Mouse (Mus musculus): ENCODE measurements around the gene Znhit6. TPM values are rescaled to one million over a fixed set of nuclear protein-coding genes. Genes with fewer than 3 reads are reported as not detected.

Gene Znhit6
- polyA plus RNA-seq, 1 experiment from 2014 or later: 32.9 TPM

- 96% methylated on average over 7 of the region's 7 CpGs for WGBS
- no peaks in the 10 kb centered on the region for H3K27me3 ChIP-seq (ENCODE audit: control insufficient read depth, insufficient read depth, low read length)
- H3K4me2 ChIP-seq (ENCODE audit: low read length): no peak overlapping the region
- no peak overlapping the region for H3K27ac ChIP-seq (replicated peaks; ENCODE audit: low read depth, low read length)
- peaks cover 64% of the 10 kb centered on the region for H3K36me3 ChIP-seq (ENCODE audit: control insufficient read depth, insufficient read depth, low read length)
- H3K9me3 ChIP-seq (ENCODE audit: control insufficient read depth, low read length): no peaks in the 10 kb centered on the region
- H3K9ac ChIP-seq (replicated peaks; ENCODE audit: low read length): no peak overlapping the region
- DNase-seq: no peak
- no peak for ATAC-seq (ENCODE audit: low FRiP score, low TSS enrichment)
- no peaks in the 10 kb centered on the region for H3K4me1 ChIP-seq (ENCODE audit: control insufficient read depth, insufficient read depth, low read length)
- H3K4me3 ChIP-seq (replicated peaks; ENCODE audit: low read depth, low read length): no peak overlapping the region
Observed at GRCm38 (mm10) chr3:145599059-145599458, 23.1 kb downstream of the Znhit6 start.

GRCm38 (mm10) chr3:145600801-145601200 lies 24.8 kb downstream of the Znhit6 start:
- H3K4me3 ChIP-seq (replicated peaks; ENCODE audit: low read depth, low read length): no peak overlapping the region
- no peaks in the 10 kb centered on the region for H3K9me3 ChIP-seq (ENCODE audit: control insufficient read depth, low read length)
- no peak overlapping the region for H3K9ac ChIP-seq (replicated peaks; ENCODE audit: low read length)
- H3K4me2 ChIP-seq (ENCODE audit: low read length): no peak overlapping the region
- no peak for ATAC-seq (ENCODE audit: low FRiP score, low TSS enrichment)
- H3K27ac ChIP-seq (replicated peaks; ENCODE audit: low read depth, low read length): no peak overlapping the region
- WGBS: 97% methylated on average over 6 of the region's 6 CpGs
- peaks cover 66% of the 10 kb centered on the region for H3K36me3 ChIP-seq (ENCODE audit: control insufficient read depth, insufficient read depth, low read length)
- no peaks in the 10 kb centered on the region for H3K4me1 ChIP-seq (ENCODE audit: control insufficient read depth, insufficient read depth, low read length)
- DNase-seq: no peak
- no peaks in the 10 kb centered on the region for H3K27me3 ChIP-seq (ENCODE audit: control insufficient read depth, insufficient read depth, low read length)

- WGBS: 89% methylated on average over 6 of the region's 6 CpGs
- H3K27me3 ChIP-seq (ENCODE audit: control insufficient read depth, insufficient read depth, low read length): no peaks in the 10 kb centered on the region
- ATAC-seq (ENCODE audit: low FRiP score, low TSS enrichment) (no peak), DNase-seq (no peak)
- no peaks in the 10 kb centered on the region for H3K9me3 ChIP-seq (ENCODE audit: control insufficient read depth, low read length)
- no peak overlapping the region for H3K9ac ChIP-seq (replicated peaks; ENCODE audit: low read length)
- no peak overlapping the region for H3K4me2 ChIP-seq (ENCODE audit: low read length)
- H3K27ac ChIP-seq (replicated peaks; ENCODE audit: low read depth, low read length): no peak overlapping the region
- H3K4me3 ChIP-seq (replicated peaks; ENCODE audit: low read depth, low read length): no peak overlapping the region
- no peaks in the 10 kb centered on the region for H3K4me1 ChIP-seq (ENCODE audit: control insufficient read depth, insufficient read depth, low read length)
- H3K36me3 ChIP-seq (ENCODE audit: control insufficient read depth, insufficient read depth, low read length): peaks cover 63% of the 10 kb centered on the region
Observed at GRCm38 (mm10) chr3:145601345-145601744, 25.3 kb downstream of the Znhit6 start.

- Histone ChIP-seq H3K4me1 (ENCODE audit: control insufficient read depth, insufficient read depth, low read length) (no peaks in the 10 kb centered on the region), H3K27me3 (ENCODE audit: control insufficient read depth, insufficient read depth, low read length) (no peaks in the 10 kb centered on the region), H3K4me3 (replicated peaks; ENCODE audit: low read depth, low read length) (no peak overlapping the region), H3K4me2 (ENCODE audit: low read length) (no peak overlapping the region), H3K36me3 (ENCODE audit: control insufficient read depth, insufficient read depth, low read length) (peaks cover 67% of the 10 kb centered on the region), H3K9me3 (ENCODE audit: control insufficient read depth, low read length) (no peaks in the 10 kb centered on the region), H3K9ac (replicated peaks; ENCODE audit: low read length) (no peak overlapping the region), H3K27ac (replicated peaks; ENCODE audit: low read depth, low read length) (0 out of 2 replicates have a peak overlapping the region, but pooled peaks have one; percentile 10)
- DNase-seq (peak; percentile 51), ATAC-seq (ENCODE audit: low FRiP score, low TSS enrichment) (no peak)
- WGBS: 71% methylated on average over 11 of the region's 11 CpGs
Observed at GRCm38 (mm10) chr3:145602410-145603206, 26.6 kb downstream of the Znhit6 start.

- H3K27me3 ChIP-seq (ENCODE audit: control insufficient read depth, insufficient read depth, low read length): no peaks in the 10 kb centered on the region
- H3K4me2 ChIP-seq (ENCODE audit: low read length): no peak overlapping the region
- WGBS: 85% methylated on average over 5 of the region's 5 CpGs
- no peak overlapping the region for H3K9ac ChIP-seq (replicated peaks; ENCODE audit: low read length)
- H3K27ac ChIP-seq (replicated peaks; ENCODE audit: low read depth, low read length): no peak overlapping the region
- H3K4me3 ChIP-seq (replicated peaks; ENCODE audit: low read depth, low read length): no peak overlapping the region
- ATAC-seq (ENCODE audit: low FRiP score, low TSS enrichment): no peak
- no peaks in the 10 kb centered on the region for H3K4me1 ChIP-seq (ENCODE audit: control insufficient read depth, insufficient read depth, low read length)
- no peaks in the 10 kb centered on the region for H3K9me3 ChIP-seq (ENCODE audit: control insufficient read depth, low read length)
- H3K36me3 ChIP-seq (ENCODE audit: control insufficient read depth, insufficient read depth, low read length): peaks cover 41% of the 10 kb centered on the region
- DNase-seq: no peak
Observed at GRCm38 (mm10) chr3:145605437-145606123, 29.6 kb downstream of the Znhit6 start.

- no peak overlapping the region for H3K27ac ChIP-seq (replicated peaks; ENCODE audit: low read depth, low read length)
- H3K9ac ChIP-seq (replicated peaks; ENCODE audit: low read length): no peak overlapping the region
- H3K36me3 ChIP-seq (ENCODE audit: control insufficient read depth, insufficient read depth, low read length): peaks cover 28% of the 10 kb centered on the region
- H3K4me2 ChIP-seq (ENCODE audit: low read length): no peak overlapping the region
- no peak for ATAC-seq (ENCODE audit: low FRiP score, low TSS enrichment)
- no peak for DNase-seq
- H3K4me3 ChIP-seq (replicated peaks; ENCODE audit: low read depth, low read length): no peak overlapping the region
- H3K27me3 ChIP-seq (ENCODE audit: control insufficient read depth, insufficient read depth, low read length): no peaks in the 10 kb centered on the region
- no peaks in the 10 kb centered on the region for H3K9me3 ChIP-seq (ENCODE audit: control insufficient read depth, low read length)
- WGBS: 97% methylated on average over 5 of the region's 5 CpGs
- no peaks in the 10 kb centered on the region for H3K4me1 ChIP-seq (ENCODE audit: control insufficient read depth, insufficient read depth, low read length)
Observed at GRCm38 (mm10) chr3:145608320-145608719, 32.3 kb downstream of the Znhit6 start.

GRCm38 (mm10) chr3:145612662-145613061 lies 36.7 kb downstream of the Znhit6 start:
- no peaks in the 10 kb centered on the region for H3K9me3 ChIP-seq (ENCODE audit: control insufficient read depth, low read length)
- no peak overlapping the region for H3K4me2 ChIP-seq (ENCODE audit: low read length)
- no peak overlapping the region for H3K27ac ChIP-seq (replicated peaks; ENCODE audit: low read depth, low read length)
- no peaks in the 10 kb centered on the region for H3K27me3 ChIP-seq (ENCODE audit: control insufficient read depth, insufficient read depth, low read length)
- ATAC-seq (ENCODE audit: low FRiP score, low TSS enrichment): no peak
- DNase-seq: peak; percentile 80
- peaks cover 13% of the 10 kb centered on the region; the same call in 1 of the 2 replicates for H3K4me1 ChIP-seq (ENCODE audit: control insufficient read depth, insufficient read depth, low read length)
- no peak overlapping the region for H3K4me3 ChIP-seq (replicated peaks; ENCODE audit: low read depth, low read length)
- no peak overlapping the region for H3K9ac ChIP-seq (replicated peaks; ENCODE audit: low read length)
- no peaks in the 10 kb centered on the region for H3K36me3 ChIP-seq (ENCODE audit: control insufficient read depth, insufficient read depth, low read length)
- 14% methylated on average over 4 of the region's 4 CpGs for WGBS

GRCm38 (mm10) chr3:145613234-145613633 lies 37.2 kb downstream of the Znhit6 start:
- no peak overlapping the region for H3K4me3 ChIP-seq (replicated peaks; ENCODE audit: low read depth, low read length)
- no peak overlapping the region for H3K27ac ChIP-seq (replicated peaks; ENCODE audit: low read depth, low read length)
- H3K27me3 ChIP-seq (ENCODE audit: control insufficient read depth, insufficient read depth, low read length): no peaks in the 10 kb centered on the region
- H3K4me1 ChIP-seq (ENCODE audit: control insufficient read depth, insufficient read depth, low read length): peaks cover 13% of the 10 kb centered on the region; the same call in 1 of the 2 replicates
- no peaks in the 10 kb centered on the region for H3K9me3 ChIP-seq (ENCODE audit: control insufficient read depth, low read length)
- ATAC-seq (ENCODE audit: low FRiP score, low TSS enrichment): no peak
- no peak overlapping the region for H3K9ac ChIP-seq (replicated peaks; ENCODE audit: low read length)
- DNase-seq: no peak
- WGBS: 87% methylated on average over 4 of the region's 4 CpGs
- H3K36me3 ChIP-seq (ENCODE audit: control insufficient read depth, insufficient read depth, low read length): no peaks in the 10 kb centered on the region
- no peak overlapping the region for H3K4me2 ChIP-seq (ENCODE audit: low read length)
